Mouse (Mus musculus): ENCODE measurements around the gene Prkab2.

DNA sequence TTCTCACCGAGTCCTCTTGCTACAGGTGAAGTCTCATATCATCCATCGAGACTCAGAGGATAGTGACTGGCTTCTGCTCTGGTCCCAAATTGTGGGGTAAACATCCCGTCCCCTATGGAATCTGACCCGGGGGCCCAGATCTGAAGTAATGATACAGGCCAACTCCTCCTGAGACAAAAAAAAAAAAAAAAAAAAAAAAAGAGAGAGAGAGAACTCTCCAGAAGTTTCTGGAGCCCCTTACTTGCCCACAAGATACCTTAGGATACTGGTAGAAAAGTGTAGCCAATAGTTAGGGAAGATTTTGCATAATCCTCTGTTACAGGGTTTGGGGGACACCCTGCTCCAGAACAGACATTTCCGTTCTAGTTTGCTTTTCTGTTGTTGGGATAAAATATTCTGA, 24.6 kb downstream of the Prkab2 start:
- TF ChIP-seq POLR2A (IDR thresholded peaks at IDR 0.05; ENCODE audit: borderline replicate concordance, insufficient read depth, low read length), result no peak
- TF ChIP-seq CTCF (IDR thresholded peaks at IDR 0.05; ENCODE audit: borderline replicate concordance, insufficient read depth, low read depth, low read length), result no peak
